14 mouse cellular contexts compared by ENCODE assay signal in the genomic region with DNA sequence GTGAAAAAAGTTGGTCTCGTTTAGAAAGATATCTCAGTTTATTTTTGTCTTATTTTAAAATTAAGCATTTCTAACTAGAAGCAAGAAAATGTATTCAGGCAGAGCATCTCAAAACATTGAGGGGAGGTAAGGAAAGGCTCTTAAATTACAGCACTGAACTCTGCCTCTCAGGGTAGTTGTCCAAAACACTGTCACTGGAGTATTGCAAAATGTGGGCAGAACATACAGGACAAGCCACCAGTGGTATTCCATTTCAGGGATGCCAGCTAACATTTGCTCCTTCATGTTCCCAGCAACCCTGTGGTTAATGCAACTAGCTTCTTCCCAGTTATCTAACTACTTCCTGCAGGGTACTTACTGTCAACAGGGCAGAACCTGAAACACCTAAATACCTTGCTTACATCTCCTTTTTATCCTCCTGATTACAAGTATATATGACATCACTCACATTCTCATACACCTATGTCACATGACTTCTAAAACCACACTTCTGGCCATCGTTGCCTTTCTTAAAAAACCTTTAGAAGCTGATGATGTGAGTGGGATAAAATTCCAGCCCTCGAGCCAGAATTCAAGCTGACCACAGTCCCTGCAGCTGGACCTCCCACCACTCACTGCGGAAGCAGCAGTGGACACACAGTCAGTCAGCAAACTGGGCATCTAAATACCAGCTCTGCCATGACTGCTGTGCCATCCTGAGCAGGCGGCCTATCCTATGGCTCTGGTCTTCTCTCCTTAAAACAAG. TPM values are rescaled to one million over a fixed set of nuclear protein-coding genes. Genes with fewer than 3 reads are reported as not detected.
DNase-seq lines count a peak whose midpoint lies in the region; ATAC-seq and TF ChIP-seq lines count a peak whose summit lies in the region.
"Had no signal": no experiment of that assay in that cellular context is flagged by ENCODE, and none has a peak within 500 bp of the region (broad histone marks: within the 10 kb centered on the region; RNA-seq: fewer than 3 reads in every experiment).

No protein-coding gene starts in this region.

- H3K9me3 ChIP-seq in heart, embryonic 12.5 days (replicated peaks): no peaks in the 10 kb centered on the region
- H3K9me3 ChIP-seq in hindbrain, embryonic 15.5 days: no peaks in the 10 kb centered on the region
- no peaks in the 10 kb centered on the region for H3K9me3 ChIP-seq in neural tube, embryonic 14.5 days (ENCODE audit: control insufficient read depth, low read length)

- intact Hi-C loops in heart, postnatal 25 days (cut with DNase I): loop anchor here (5.0 kb wide), 1 partner anchor 42 kb away; no protein-coding TSS in a partner anchor

- no peak for ATAC-seq in heart, embryonic 12.5 days (ENCODE audit: insufficient number of reproducible peaks, low FRiP score)
- ATAC-seq in hindbrain, embryonic 15.5 days (ENCODE audit: low FRiP score, low read depth): no peak
- no peak for ATAC-seq in neural tube, embryonic 14.5 days (ENCODE audit: low read depth)
- ATAC-seq: CD4-positive, CD25-positive, alpha-beta regulatory T cell, adult 4 months had no signal

- WGBS in heart, embryonic 12.5 days: 65% methylated on average over 5 of the region's 5 CpGs
- 44% methylated on average over 5 of the region's 5 CpGs for WGBS in lung, adult 2 months
- WGBS in hindbrain, embryonic 15.5 days: 92% methylated on average over 5 of the region's 5 CpGs
- 87% methylated on average over 5 of the region's 5 CpGs for WGBS in neural tube, embryonic 14.5 days

- H3K4me2 ChIP-seq in heart, embryonic 12.5 days: peak overlapping the region; percentile 45
- H3K4me2 ChIP-seq in hindbrain, embryonic 15.5 days: peak overlapping the region; percentile 69
- H3K4me2 ChIP-seq in neural tube, embryonic 14.5 days (ENCODE audit: low read depth, low read length): peak overlapping the region; percentile 14; the same call in 1 of the 2 replicates

- DNase-seq in heart, postnatal 25 days (ENCODE audit: low spot score): no peak
- no peak for DNase-seq in lung, adult 2 months
- DNase-seq in lung, adult 18-20 months: no peak
- DNase-seq in spleen, adult 12 weeks (ENCODE audit: low spot score): no peak
- no peak for DNase-seq in adrenal gland, adult 18-20 months (ENCODE audit: low spot score in 2 of 2)
- DNase-seq: cerebellum, adult 18-20 months; right cerebral cortex, postnatal 4 days; thymus, postnatal 25 days had no signal

- no peak overlapping the region for H3K27ac ChIP-seq in heart, embryonic 12.5 days (ENCODE audit: poor library complexity, severe bottlenecking)
- no peak overlapping the region for H3K27ac ChIP-seq in hindbrain, embryonic 15.5 days (replicated peaks)
- no peak overlapping the region for H3K27ac ChIP-seq in neural tube, embryonic 14.5 days (ENCODE audit: low read depth, low read length)

- no peaks in the 10 kb centered on the region for H3K36me3 ChIP-seq in heart, embryonic 12.5 days
- no peaks in the 10 kb centered on the region for H3K36me3 ChIP-seq in hindbrain, embryonic 15.5 days
- H3K36me3 ChIP-seq in neural tube, embryonic 14.5 days (ENCODE audit: control insufficient read depth, insufficient read depth, low read length): no peaks in the 10 kb centered on the region

- TF ChIP-seq CTCF in lung, adult 2 months (IDR thresholded peaks at IDR 0.05; ENCODE audit: insufficient read depth, low read length): no peak

- H3K27me3 ChIP-seq in heart, embryonic 12.5 days (replicated peaks): no peaks in the 10 kb centered on the region
- H3K27me3 ChIP-seq in hindbrain, embryonic 15.5 days: no peaks in the 10 kb centered on the region
- no peaks in the 10 kb centered on the region; the same call in 1 of the 2 replicates for H3K27me3 ChIP-seq in neural tube, embryonic 14.5 days (ENCODE audit: control insufficient read depth, insufficient read depth, low read length)

- no peak for TF ChIP-seq POLR2A in lung, adult 2 months (IDR thresholded peaks at IDR 0.05; ENCODE audit: borderline replicate concordance, extremely low read depth, low read depth, low read length)

- peak overlapping the region; percentile 28 for H3K4me3 ChIP-seq in heart, embryonic 12.5 days
- peak overlapping the region; percentile 1 for H3K4me3 ChIP-seq in lung, adult 2 months (replicated peaks; ENCODE audit: extremely low read depth, low read depth, low read length)
- H3K4me3 ChIP-seq in hindbrain, embryonic 15.5 days: no peak overlapping the region
- H3K4me3 ChIP-seq in neural tube, embryonic 14.5 days (ENCODE audit: low read depth, low read length): no peak overlapping the region

- H3K9ac ChIP-seq in heart, embryonic 12.5 days: peak overlapping the region; percentile 45; the same call in 1 of the 2 replicates
- H3K9ac ChIP-seq in hindbrain, embryonic 15.5 days: no peak overlapping the region
- no peak overlapping the region for H3K9ac ChIP-seq in neural tube, embryonic 14.5 days (replicated peaks; ENCODE audit: low read depth, low read length)

- peaks cover 25% of the 10 kb centered on the region for H3K4me1 ChIP-seq in heart, embryonic 12.5 days (replicated peaks)
- peaks cover 11% of the 10 kb centered on the region for H3K4me1 ChIP-seq in lung, adult 2 months (ENCODE audit: control insufficient read depth, insufficient read depth, low read length)
- H3K4me1 ChIP-seq in hindbrain, embryonic 15.5 days (replicated peaks): peaks cover 3% of the 10 kb centered on the region; the same call in 1 of the 2 replicates
- no peaks in the 10 kb centered on the region for H3K4me1 ChIP-seq in neural tube, embryonic 14.5 days (ENCODE audit: control insufficient read depth, insufficient read depth, low read length)

RNA-seq across cellular contexts. Expression of a gene that starts 33.8 kb away (rescaled TPM):
- polyA plus RNA-seq in heart, embryonic 12.5 days (2016; fragmentation: Nextera tagmentation; extraction: Ambion mirVana): 40.5 and 41.0 TPM in 2 replicates
- total RNA-seq in heart, postnatal 25 days (2021): 10 to 100 TPM; 28.0 to 30.2 TPM
- 89.9 and 123 TPM in 2 replicates for polyA plus RNA-seq in lung, adult 2 months (2012; rRNA removed)
- 21.3 and 26.2 TPM in 2 replicates for polyA plus RNA-seq in hindbrain, embryonic 15.5 days (2015; fragmentation: Nextera tagmentation; extraction: Ambion mirVana)
- polyA plus RNA-seq in neural tube, embryonic 14.5 days (2014; fragmentation: Nextera tagmentation; extraction: Ambion mirVana): 18.7 and 27.2 TPM in 2 replicates
- total RNA-seq in adrenal gland, adult 18-20 months (2021): 10 to 100 TPM; 26.5 to 27.7 TPM

RNA-seq across cellular contexts. Expression of a gene that starts 33.9 kb away (rescaled TPM):
- polyA plus RNA-seq in heart, embryonic 12.5 days (2016; fragmentation: Nextera tagmentation; extraction: Ambion mirVana): 26.0 and 28.1 TPM in 2 replicates
- total RNA-seq in heart, postnatal 25 days (2021): 10 to 100 TPM; 12.7 to 12.8 TPM
- 16.3 and 18.3 TPM in 2 replicates for polyA plus RNA-seq in lung, adult 2 months (2012; rRNA removed)
- polyA plus RNA-seq in hindbrain, embryonic 15.5 days (2015; fragmentation: Nextera tagmentation; extraction: Ambion mirVana): 15.3 and 17.5 TPM in 2 replicates
- 12.4 and 12.9 TPM in 2 replicates for polyA plus RNA-seq in neural tube, embryonic 14.5 days (2014; fragmentation: Nextera tagmentation; extraction: Ambion mirVana)
- 10 to 100 TPM; 18.6 to 22.9 TPM for total RNA-seq in adrenal gland, adult 18-20 months (2021)

RNA-seq across cellular contexts. Expression of a gene that starts 54.1 kb away (rescaled TPM):
- polyA plus RNA-seq in heart, embryonic 12.5 days (2016; fragmentation: Nextera tagmentation; extraction: Ambion mirVana): not detected in 2 replicates
- total RNA-seq in heart, postnatal 25 days (2021): not detected
- 17.8 and 19.7 TPM in 2 replicates for polyA plus RNA-seq in lung, adult 2 months (2012; rRNA removed)
- 0.09 and 0.32 TPM in 2 replicates for polyA plus RNA-seq in hindbrain, embryonic 15.5 days (2015; fragmentation: Nextera tagmentation; extraction: Ambion mirVana)
- polyA plus RNA-seq in neural tube, embryonic 14.5 days (2014; fragmentation: Nextera tagmentation; extraction: Ambion mirVana): not detected in 2 replicates
- not detected for total RNA-seq in adrenal gland, adult 18-20 months (2021)
- total RNA-seq: left cerebral cortex, postnatal 25 days had no signal
- polyA plus RNA-seq: forebrain, embryonic 11.5 days had no signal

Comparison
In these comparisons a context has a peak if more than half of its experiments do, and no peak if none do; other contexts are left out.
1. H3K4me2 ChIP-seq: peak in every context shown above with its lines; median percentile 69 in hindbrain, embryonic 15.5 days; 45 in heart, embryonic 12.5 days; 14 in neural tube, embryonic 14.5 days.
2. H3K4me3 ChIP-seq: peak in heart, embryonic 12.5 days (single experiment) and lung, adult 2 months (single experiment); none in hindbrain, embryonic 15.5 days (single experiment) and neural tube, embryonic 14.5 days (single experiment).
3. RNA of a gene that starts 54.1 kb away (polyA plus RNA-seq): 17.8 to 19.7 TPM in lung, adult 2 months; 0.09 to 0.32 TPM in hindbrain, embryonic 15.5 days, not detected in heart, embryonic 12.5 days and not detected in neural tube, embryonic 14.5 days; every median in the first group is over 10 times any median in the second.